Mouse (Mus musculus) bone marrow, adult 2 months (tissue): ENCODE results near the gene Pjvk. TPM values are rescaled to one million over a fixed set of nuclear protein-coding genes. Genes with fewer than 3 reads are reported as not detected.

ENCODE experiments used
- H3K27ac ChIP-seq: fragments of 200-500 bp; 2 replicates; pipeline ENCODE4 v1.5.1; 2012; ENCODE audit warnings: low read depth, mild to moderate bottlenecking, control low read depth, inconsistent platforms, low read length; ENCODE audit not compliant: control insufficient read depth, poor library complexity, insufficient read depth
- H3K4me1 ChIP-seq: fragments of 200-500 bp; 2 replicates; pipeline ENCODE4 v1.6.1; 2011; ENCODE audit warnings: low read length; ENCODE audit not compliant: control insufficient read depth, insufficient read depth
- H3K4me3 ChIP-seq: fragments of 200-500 bp; replicated peaks from 2 replicates; pipeline ENCODE3; 2011; ENCODE audit warnings: mild to moderate bottlenecking, low read depth, low read length, control low read depth; ENCODE audit not compliant: control insufficient read depth
- CTCF ChIP-seq: fragments of 200-500 bp; IDR thresholded peaks from 2 replicates; pipeline ENCODE4 v1.5.1; 2011; ENCODE audit warnings: low read length, control low read depth; ENCODE audit not compliant: control insufficient read depth, insufficient read depth
- POLR2A ChIP-seq: fragments of 200-500 bp; IDR thresholded peaks from 2 replicates; pipeline ENCODE4 v1.6.1; 2011; ENCODE audit warnings: low read depth, mild to moderate bottlenecking, control low read depth, low read length, borderline replicate concordance; ENCODE audit not compliant: control insufficient read depth
- WGBS: fragments of 180-500 bp; shearing (Covaris S2); methylation state at CpG from one replicate; pipeline ENCODE4 v1.1.7; 2018; 5-methylcytosine and 5-hydroxymethylcytosine counted together
- polyA plus RNA-seq: library from polyadenylated mRNA; stranded (reverse); fragments of >200 nt; gene quantifications from 2 replicates; pipeline ENCODE4 v1.2.4, GENCODE M21; 2011; ENCODE audit warnings: low replicate concordance; ENCODE audit not compliant: missing spikeins, insufficient read depth, insufficient read length

Gene Pjvk
- polyA plus RNA-seq = not detected in 2 replicates

GRCm38 (mm10) chr2:76647883-76648570 lies at the start of gene Pjvk, which contains the start of gene Prkra:
TSS of gene Pjvk (plus strand) at chr2:76648476.
TSS of gene Prkra (minus strand) at chr2:76648015.
- under 1% methylated on average over 39 of the region's 42 CpGs for WGBS
- Histone ChIP-seq H3K27ac (peak within 1 kb of the TSS; percentile 38), H3K4me1 (no peaks in the 10 kb centered on the region), H3K4me3 (peak within 1 kb of the TSS; percentile 90)
- TF ChIP-seq POLR2A = peak; percentile 78; the same call in 1 of the 2 replicates
- TF ChIP-seq CTCF = no peak

- TF ChIP-seq POLR2A = no peak
- peak; percentile 19; the same call in 1 of the 2 replicates for TF ChIP-seq CTCF
- Histone ChIP-seq H3K4me1 (no peaks in the 10 kb centered on the region), H3K27ac (no peak overlapping the region), H3K4me3 (no peak overlapping the region)
- WGBS = 61% methylated on average over 5 of the region's 5 CpGs
Observed at GRCm38 (mm10) chr2:76599214-76599613, 49.1 kb upstream of the Pjvk start.

- WGBS = 76% methylated on average over 1 of the region's 1 CpGs
- Histone ChIP-seq H3K4me3 (no peak overlapping the region), H3K27ac (no peak overlapping the region), H3K4me1 (no peaks in the 10 kb centered on the region)
- TF ChIP-seq POLR2A = no peak
- TF ChIP-seq CTCF = no peak
Observed at GRCm38 (mm10) chr2:76602256-76602655, 46.0 kb upstream of the Pjvk start.

- TF ChIP-seq CTCF (no peak), POLR2A (no peak)
- 73% methylated on average over 3 of the region's 3 CpGs for WGBS
- no peak overlapping the region for H3K27ac ChIP-seq
- no peak overlapping the region for H3K4me3 ChIP-seq
- H3K4me1 ChIP-seq = no peaks in the 10 kb centered on the region
Observed at GRCm38 (mm10) chr2:76606704-76607103, 41.6 kb upstream of the Pjvk start.

GRCm38 (mm10) chr2:76610326-76611104 lies 37.8 kb upstream of the Pjvk start:
- TF ChIP-seq CTCF (no peak), POLR2A (no peak)
- no peak overlapping the region for H3K27ac ChIP-seq
- no peaks in the 10 kb centered on the region for H3K4me1 ChIP-seq
- no peak overlapping the region for H3K4me3 ChIP-seq
- WGBS = 26% methylated on average over 10 of the region's 10 CpGs

- Histone ChIP-seq H3K4me1 (no peaks in the 10 kb centered on the region), H3K27ac (no peak overlapping the region), H3K4me3 (no peak overlapping the region)
- WGBS = 84% methylated on average over 3 of the region's 3 CpGs
- TF ChIP-seq CTCF (no peak), POLR2A (no peak)
Observed at GRCm38 (mm10) chr2:76611996-76612395, 36.3 kb upstream of the Pjvk start.

GRCm38 (mm10) chr2:76618078-76618477 lies 30.2 kb upstream of the Pjvk start:
- Histone ChIP-seq H3K4me3 (no peak overlapping the region), H3K4me1 (no peaks in the 10 kb centered on the region), H3K27ac (no peak overlapping the region)
- 13% methylated on average over 1 of the region's 1 CpGs for WGBS
- TF ChIP-seq POLR2A = no peak
- TF ChIP-seq CTCF = no peak

- whole genome bisulfite sequencing = 41% methylated on average over 5 of the region's 5 CpGs
- no peaks in the 10 kb centered on the region for H3K4me1 ChIP-seq
- TF ChIP-seq CTCF (no peak), POLR2A (no peak)
Observed at GRCm38 (mm10) chr2:76620188-76620587, 28.1 kb upstream of the Pjvk start.

More at GRCm38 (mm10) chr2:76620188-76620587, 28.1 kb upstream of the Pjvk start:
- no peak overlapping the region for H3K27ac ChIP-seq
- no peak overlapping the region for H3K4me3 ChIP-seq
